Mouse (Mus musculus): Measurements from ENCODE around the gene Grm8. TPM values are rescaled to one million over a fixed set of nuclear protein-coding genes. Genes with fewer than 3 reads are reported as not detected.

Grm8 gene
- total RNA-seq, 1 experiment: 0.67 TPM

- H3K4me3 ChIP-seq (ENCODE audit: insufficient read depth in 1 of 2, low read depth in 1 of 2, low read length in 2 of 2, poor library complexity in 1 of 2, severe bottlenecking in 1 of 2): no peak overlapping the region
- DNase-seq (ENCODE audit: low read depth, low spot score): no peak
- H3K4me1 ChIP-seq (ENCODE audit: control insufficient read depth in 2 of 2, insufficient read depth in 2 of 2, low read length in 2 of 2, poor library complexity in 1 of 2): no peaks in the 10 kb centered on the region
- H3K27ac ChIP-seq (ENCODE audit: insufficient read depth, low read depth, low read length, poor library complexity, severe bottlenecking): no peak overlapping the region
- no peaks in the 10 kb centered on the region for H3K36me3 ChIP-seq (ENCODE audit: control insufficient read depth, insufficient read depth, low read length, poor library complexity, severe bottlenecking)
- in situ Hi-C loops (cut with MboI; ENCODE audit: low sequenced_read_pairs in 2 of 2, unreplicated experiment in 2 of 2): no loop called here
- no peak overlapping the region for H3K9ac ChIP-seq (ENCODE audit: insufficient read depth, low read depth, low read length, poor library complexity, severe bottlenecking)
- TF ChIP-seq CHD2 (IDR thresholded peaks at IDR 0.05; ENCODE audit: low read depth, low read length) (no peak), MAFK (IDR thresholded peaks at IDR 0.05; ENCODE audit: insufficient read depth, low read depth, low read length) (no peak), ZNF384 (IDR thresholded peaks at IDR 0.05; ENCODE audit: low read depth, low read length) (no peak)
- H3K9me3 ChIP-seq (ENCODE audit: control insufficient read depth, insufficient read depth, low read depth, low read length): no peaks in the 10 kb centered on the region
These were observed 103.0 kb downstream of the Grm8 start for GRCm38 (mm10) chr6:28032006-28032405.

- no peaks in the 10 kb centered on the region for H3K36me3 ChIP-seq (ENCODE audit: control insufficient read depth, insufficient read depth, low read length, poor library complexity, severe bottlenecking)
- in situ Hi-C loops (cut with MboI; ENCODE audit: low sequenced_read_pairs in 2 of 2, unreplicated experiment in 2 of 2): no loop called here
- TF ChIP-seq CHD2 (IDR thresholded peaks at IDR 0.05; ENCODE audit: low read depth, low read length): no peak
- peak; percentile 92 for TF ChIP-seq MAFK (IDR thresholded peaks at IDR 0.05; ENCODE audit: insufficient read depth, low read depth, low read length)
- H3K27ac ChIP-seq (ENCODE audit: insufficient read depth, low read depth, low read length, poor library complexity, severe bottlenecking): no peak overlapping the region
- H3K4me3 ChIP-seq (ENCODE audit: insufficient read depth in 1 of 2, low read depth in 1 of 2, low read length in 2 of 2, poor library complexity in 1 of 2, severe bottlenecking in 1 of 2): no peak overlapping the region
- no peaks in the 10 kb centered on the region for H3K9me3 ChIP-seq (ENCODE audit: control insufficient read depth, insufficient read depth, low read depth, low read length)
- no peaks in the 10 kb centered on the region for H3K4me1 ChIP-seq (ENCODE audit: control insufficient read depth in 2 of 2, insufficient read depth in 2 of 2, low read length in 2 of 2, poor library complexity in 1 of 2)
- no peak overlapping the region for H3K9ac ChIP-seq (ENCODE audit: insufficient read depth, low read depth, low read length, poor library complexity, severe bottlenecking)
- no peak for DNase-seq (ENCODE audit: low read depth, low spot score)
These were observed 117.3 kb downstream of the Grm8 start for GRCm38 (mm10) chr6:28017653-28018052.

GRCm38 (mm10) chr6:28007001-28007400 is 128.0 kb downstream of the Grm8 start:
- Histone ChIP-seq H3K4me3 (ENCODE audit: insufficient read depth in 1 of 2, low read depth in 1 of 2, low read length in 2 of 2, poor library complexity in 1 of 2, severe bottlenecking in 1 of 2) (no peak overlapping the region), H3K9ac (ENCODE audit: insufficient read depth, low read depth, low read length, poor library complexity, severe bottlenecking) (no peak overlapping the region), H3K27ac (ENCODE audit: insufficient read depth, low read depth, low read length, poor library complexity, severe bottlenecking) (no peak overlapping the region), H3K4me1 (ENCODE audit: control insufficient read depth in 2 of 2, insufficient read depth in 2 of 2, low read length in 2 of 2, poor library complexity in 1 of 2) (no peaks in the 10 kb centered on the region), H3K9me3 (ENCODE audit: control insufficient read depth, insufficient read depth, low read depth, low read length) (no peaks in the 10 kb centered on the region), H3K36me3 (ENCODE audit: control insufficient read depth, insufficient read depth, low read length, poor library complexity, severe bottlenecking) (no peaks in the 10 kb centered on the region)
- TF ChIP-seq HCFC1 (IDR thresholded peaks at IDR 0.05; ENCODE audit: borderline replicate concordance, insufficient read depth, low read length) (no peak), CHD2 (IDR thresholded peaks at IDR 0.05; ENCODE audit: low read depth, low read length) (no peak), ZNF384 (IDR thresholded peaks at IDR 0.05; ENCODE audit: low read depth, low read length) (no peak), MAFK (IDR thresholded peaks at IDR 0.05; ENCODE audit: insufficient read depth, low read depth, low read length) (no peak), ZC3H11A (IDR thresholded peaks at IDR 0.05; ENCODE audit: borderline replicate concordance, low read depth, low read length) (no peak)
- in situ Hi-C loops (cut with MboI; ENCODE audit: low sequenced_read_pairs in 2 of 2, unreplicated experiment in 2 of 2): no loop called here
- DNase-seq (ENCODE audit: low read depth, low spot score): no peak

- Histone ChIP-seq H3K36me3 (ENCODE audit: control insufficient read depth, insufficient read depth, low read length, poor library complexity, severe bottlenecking) (no peaks in the 10 kb centered on the region), H3K9me3 (ENCODE audit: control insufficient read depth, insufficient read depth, low read depth, low read length) (no peaks in the 10 kb centered on the region), H3K9ac (ENCODE audit: insufficient read depth, low read depth, low read length, poor library complexity, severe bottlenecking) (no peak overlapping the region), H3K4me1 (ENCODE audit: control insufficient read depth in 2 of 2, insufficient read depth in 2 of 2, low read length in 2 of 2, poor library complexity in 1 of 2) (no peaks in the 10 kb centered on the region), H3K4me3 (ENCODE audit: insufficient read depth in 1 of 2, low read depth in 1 of 2, low read length in 2 of 2, poor library complexity in 1 of 2, severe bottlenecking in 1 of 2) (no peak overlapping the region), H3K27ac (ENCODE audit: insufficient read depth, low read depth, low read length, poor library complexity, severe bottlenecking) (no peak overlapping the region)
- DNase-seq (ENCODE audit: low read depth, low spot score): no peak
- in situ Hi-C loops (cut with MboI; ENCODE audit: low sequenced_read_pairs in 2 of 2, unreplicated experiment in 2 of 2): no loop called here
- no peak for TF ChIP-seq HCFC1 (IDR thresholded peaks at IDR 0.05; ENCODE audit: borderline replicate concordance, insufficient read depth, low read length)
- TF ChIP-seq ZC3H11A (IDR thresholded peaks at IDR 0.05; ENCODE audit: borderline replicate concordance, low read depth, low read length): no peak
- no peak for TF ChIP-seq CHD2 (IDR thresholded peaks at IDR 0.05; ENCODE audit: low read depth, low read length)
- no peak for TF ChIP-seq ZNF384 (IDR thresholded peaks at IDR 0.05; ENCODE audit: low read depth, low read length)
- TF ChIP-seq MAFK (IDR thresholded peaks at IDR 0.05; ENCODE audit: insufficient read depth, low read depth, low read length): no peak
These were observed 137.7 kb downstream of the Grm8 start for GRCm38 (mm10) chr6:27997250-27997649.

GRCm38 (mm10) chr6:27991241-27991640 is 143.7 kb downstream of the Grm8 start:
- TF ChIP-seq HCFC1 (IDR thresholded peaks at IDR 0.05; ENCODE audit: borderline replicate concordance, insufficient read depth, low read length) (no peak), ZNF384 (IDR thresholded peaks at IDR 0.05; ENCODE audit: low read depth, low read length) (no peak)
- no peak for DNase-seq (ENCODE audit: low read depth, low spot score)
- Histone ChIP-seq H3K9me3 (ENCODE audit: control insufficient read depth, insufficient read depth, low read depth, low read length) (no peaks in the 10 kb centered on the region), H3K4me3 (ENCODE audit: insufficient read depth in 1 of 2, low read depth in 1 of 2, low read length in 2 of 2, poor library complexity in 1 of 2, severe bottlenecking in 1 of 2) (no peak overlapping the region), H3K4me1 (ENCODE audit: control insufficient read depth in 2 of 2, insufficient read depth in 2 of 2, low read length in 2 of 2, poor library complexity in 1 of 2) (no peaks in the 10 kb centered on the region), H3K36me3 (ENCODE audit: control insufficient read depth, insufficient read depth, low read length, poor library complexity, severe bottlenecking) (no peaks in the 10 kb centered on the region), H3K27ac (ENCODE audit: insufficient read depth, low read depth, low read length, poor library complexity, severe bottlenecking) (no peak overlapping the region), H3K9ac (ENCODE audit: insufficient read depth, low read depth, low read length, poor library complexity, severe bottlenecking) (no peak overlapping the region)
- in situ Hi-C loops (cut with MboI; ENCODE audit: low sequenced_read_pairs in 2 of 2, unreplicated experiment in 2 of 2): no loop called here

All from ES-E14 (cell line).